Mouse (Mus musculus) lung, postnatal 10 days (tissue): ENCODE data around the gene Osbpl10.
"Not testable (repeated sequence)": the region's sequence is repeated elsewhere in the genome, so short reads cannot be mapped to it uniquely, and the experiment has no call there.

Experiments
- DNase-seq: peaks from one replicate; pipeline ENCODE4 v3.0.0; 2021

Osbpl10 gene

DNA sequence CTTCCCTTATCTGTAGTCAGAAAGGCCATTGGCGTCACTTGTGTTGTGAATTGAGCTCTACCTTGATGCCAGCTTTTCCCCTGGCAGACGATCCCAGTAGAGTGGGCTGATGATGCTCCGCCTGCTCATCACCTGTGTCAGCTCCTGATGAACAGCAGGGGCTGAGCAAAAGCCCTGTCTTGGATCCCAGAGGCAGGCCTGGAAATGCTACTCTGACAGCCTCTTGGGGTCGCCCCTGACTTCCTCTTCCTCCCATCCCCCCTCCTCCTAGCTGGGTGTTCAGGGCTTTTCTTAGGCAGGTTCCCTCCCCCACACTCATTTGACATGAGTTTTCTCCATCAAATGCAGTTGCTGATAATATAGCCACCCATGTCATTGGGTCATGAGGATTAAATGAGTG lies 250.8 kb downstream of the Osbpl10 start:
- no peak for DNase-seq

DNA sequence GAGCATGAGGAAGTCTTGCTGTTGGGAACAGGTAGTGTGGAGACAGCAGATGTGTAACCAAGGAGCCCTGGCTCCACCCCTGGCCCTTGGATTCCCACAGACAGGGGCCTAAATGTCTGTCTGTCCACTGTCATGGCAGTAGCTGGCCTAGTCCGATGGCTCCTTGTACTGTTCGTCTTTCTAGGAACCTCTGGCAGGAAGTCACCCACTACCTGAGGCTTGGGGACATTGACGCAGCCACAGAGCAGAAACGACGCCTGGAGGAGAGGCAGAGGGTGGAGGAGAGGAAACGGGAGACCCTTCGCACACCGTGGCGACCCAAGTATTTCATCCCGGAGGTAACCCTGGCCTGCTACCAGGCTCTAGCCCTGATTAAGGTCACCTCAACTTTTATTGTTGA lies 251.3 kb downstream of the Osbpl10 start:
- no peak for DNase-seq

DNA sequence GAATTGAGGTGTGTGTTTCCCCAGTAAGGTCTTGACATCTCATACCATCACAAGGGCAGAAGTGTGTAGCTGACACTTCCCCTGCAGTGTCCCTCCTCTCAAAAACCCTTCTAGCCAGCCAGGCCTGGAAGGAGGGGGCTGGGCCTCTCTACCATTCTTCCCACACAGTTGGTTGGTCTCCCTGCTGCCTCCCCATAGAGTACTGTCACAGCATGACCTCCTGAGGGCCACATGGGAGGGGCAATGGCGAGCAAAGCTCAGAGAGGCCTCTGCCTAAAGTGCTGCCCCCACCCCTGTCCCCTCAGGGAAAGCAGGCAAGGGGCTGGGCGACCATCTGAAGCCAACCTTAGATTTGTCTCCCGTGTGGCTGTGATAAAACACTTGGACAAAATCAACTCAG lies 251.8 kb downstream of the Osbpl10 start:
- no peak for DNase-seq

DNA sequence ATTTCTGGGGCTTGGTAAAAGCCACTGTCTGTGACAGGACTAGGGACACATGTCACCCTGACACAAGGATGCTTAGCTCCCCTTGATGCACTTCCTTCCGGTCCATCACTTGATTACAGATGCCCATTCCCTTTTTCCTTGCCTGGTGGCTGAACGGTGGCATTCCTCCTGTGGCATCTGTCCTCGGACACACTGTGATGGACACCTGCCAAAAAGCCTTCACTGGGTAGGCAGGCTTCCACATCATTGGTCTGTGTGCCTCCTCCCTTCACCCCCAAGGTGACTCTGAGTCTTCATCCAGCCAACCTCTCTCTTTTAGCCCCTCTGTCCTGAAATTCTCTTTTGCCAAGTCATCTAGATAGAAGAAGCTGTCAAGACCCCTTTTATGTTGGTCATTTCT lies 253.1 kb downstream of the Osbpl10 start:
- DNase-seq, result no peak

DNA sequence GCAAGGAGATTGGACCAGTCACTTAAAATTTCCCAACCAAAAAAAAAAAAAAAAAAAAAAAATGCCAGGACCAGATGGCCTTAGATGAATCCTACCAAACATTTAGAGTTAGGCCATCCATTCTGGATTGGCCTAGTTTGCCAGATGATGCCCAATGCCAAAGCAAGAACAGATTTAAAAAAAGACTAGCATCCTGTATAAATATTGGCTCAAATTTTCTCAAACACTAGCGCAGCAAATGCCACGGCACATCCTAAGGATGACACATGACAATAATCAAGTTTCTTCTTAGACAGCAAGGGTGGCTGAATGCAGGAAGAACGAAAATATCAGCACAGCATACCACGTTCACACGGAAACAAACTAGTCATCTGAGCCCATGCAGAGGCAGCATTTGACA lies 255.4 kb downstream of the Osbpl10 start:
- no peak for DNase-seq

DNA sequence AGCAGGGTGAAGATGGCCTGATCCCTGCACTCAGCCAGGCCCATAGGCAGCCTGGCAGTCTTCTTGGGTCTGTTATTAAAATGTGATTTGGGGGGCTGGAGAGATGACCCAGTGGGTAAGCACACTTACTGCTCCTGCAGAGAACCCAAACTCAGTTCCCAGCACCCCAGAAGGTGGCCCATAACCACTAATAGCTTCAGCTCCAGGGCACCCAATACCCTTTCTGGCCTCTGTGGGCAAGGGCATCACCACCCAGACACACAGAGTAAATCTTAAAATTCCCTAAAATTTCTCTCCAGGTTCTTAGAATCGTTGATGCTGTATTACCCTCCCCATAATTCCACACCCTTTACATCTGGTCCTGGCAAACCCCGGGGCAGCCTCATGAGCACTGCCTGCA lies 256.2 kb downstream of the Osbpl10 start:
- DNase-seq, result no peak

DNA sequence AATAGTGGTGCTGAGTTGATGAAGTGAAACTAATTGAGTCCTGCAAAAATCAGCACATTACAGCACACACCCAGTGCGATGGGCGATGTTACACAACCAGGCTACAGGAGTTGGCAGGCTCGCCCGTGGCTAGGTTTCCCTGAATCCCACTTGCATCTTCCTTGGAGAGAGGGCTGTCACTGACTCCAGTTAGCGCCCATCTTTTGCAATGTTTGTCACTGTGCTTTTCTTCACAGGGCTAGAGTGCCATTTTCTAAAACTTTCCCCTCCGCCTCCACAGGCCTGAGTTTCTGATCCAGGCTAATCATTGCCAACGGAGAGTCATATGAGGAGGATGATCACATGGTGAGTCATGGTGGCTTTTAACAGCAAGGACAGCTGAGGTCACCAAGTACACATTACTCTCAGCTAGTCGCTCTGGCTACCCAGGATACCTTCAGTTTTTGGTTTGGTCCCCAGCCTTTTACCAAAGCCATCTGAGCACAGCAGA lies 258.0 kb downstream of the Osbpl10 start:
- DNase-seq, result peak; percentile 29

DNA sequence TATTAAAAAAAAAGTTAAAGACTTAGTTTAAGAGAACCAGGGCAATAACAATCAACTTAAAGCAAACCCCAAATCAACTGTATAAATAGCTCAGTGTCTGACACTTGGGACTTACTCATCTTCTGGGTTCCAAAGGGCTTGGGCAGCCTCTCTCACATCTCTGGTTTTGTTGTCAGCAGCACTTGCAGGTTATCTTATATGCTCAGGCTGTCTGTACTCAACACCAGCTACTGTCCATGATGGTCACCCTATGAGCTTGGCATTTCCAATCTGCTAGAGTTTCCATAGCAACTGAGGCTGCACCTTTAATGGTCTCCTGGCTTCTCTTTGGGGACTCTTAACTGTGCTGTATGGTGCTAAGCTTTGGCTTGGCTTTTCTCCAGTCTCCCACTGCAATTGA lies 259.6 kb downstream of the Osbpl10 start:
- no peak for DNase-seq

DNA sequence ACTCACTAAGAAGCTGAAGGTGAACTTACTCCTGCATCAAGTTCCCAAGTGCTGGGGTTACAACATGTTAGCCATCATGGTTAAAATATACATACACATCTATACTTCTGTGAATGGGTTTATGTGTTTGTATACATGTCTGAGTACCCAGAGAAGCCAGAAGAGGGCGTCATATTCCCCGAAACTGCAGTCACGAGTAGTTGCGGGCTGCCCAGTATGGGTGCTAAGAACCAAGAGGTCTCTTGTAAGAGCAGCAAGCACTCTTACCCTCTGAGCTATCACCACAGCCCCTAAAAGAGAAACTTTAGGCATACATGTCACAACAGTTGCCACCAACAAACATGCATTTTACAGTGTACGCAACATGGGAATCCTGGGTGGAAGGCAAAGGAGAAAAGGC lies 261.5 kb downstream of the Osbpl10 start:
- no peak for DNase-seq

DNA sequence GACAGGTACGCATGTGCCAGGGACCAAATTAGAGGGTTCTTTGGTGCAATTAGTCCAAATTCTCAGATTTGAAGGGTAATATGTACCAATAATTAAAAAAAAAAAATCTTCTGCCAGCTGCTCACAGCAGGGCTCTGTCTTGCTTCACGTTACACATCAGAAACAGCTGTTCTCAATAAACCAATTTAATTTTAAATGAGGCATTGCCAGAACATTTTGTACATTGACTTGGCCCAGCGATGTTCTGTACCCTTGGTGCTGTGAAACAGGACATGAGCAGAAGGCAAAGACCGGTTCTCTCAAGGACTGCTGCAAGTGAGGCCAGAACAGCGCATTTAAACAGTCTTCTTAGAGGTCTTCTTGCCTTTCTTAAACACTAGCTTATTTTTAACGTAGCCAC lies 265.3 kb downstream of the Osbpl10 start:
- DNase-seq, result peak; percentile 46

DNA sequence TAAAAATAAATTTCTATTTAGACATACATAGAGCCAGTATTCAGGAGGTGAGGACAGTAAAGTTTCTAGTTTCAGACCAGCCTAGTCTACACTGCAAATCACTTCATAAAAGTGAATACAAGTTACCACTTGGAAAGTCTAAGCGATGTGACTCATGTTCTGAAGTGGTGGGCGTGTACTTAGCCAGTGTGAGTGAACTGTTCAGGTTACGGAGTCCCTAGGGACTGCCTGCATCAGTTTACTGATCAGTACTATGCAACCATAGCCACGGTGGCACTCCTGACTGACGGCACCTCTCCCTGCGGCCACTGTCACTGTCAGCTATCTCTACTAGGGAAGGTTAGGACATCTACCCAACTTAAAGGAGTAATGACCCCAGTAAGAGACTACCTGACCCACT lies 266.7 kb downstream of the Osbpl10 start:
- peak; percentile 59 for DNase-seq

DNA sequence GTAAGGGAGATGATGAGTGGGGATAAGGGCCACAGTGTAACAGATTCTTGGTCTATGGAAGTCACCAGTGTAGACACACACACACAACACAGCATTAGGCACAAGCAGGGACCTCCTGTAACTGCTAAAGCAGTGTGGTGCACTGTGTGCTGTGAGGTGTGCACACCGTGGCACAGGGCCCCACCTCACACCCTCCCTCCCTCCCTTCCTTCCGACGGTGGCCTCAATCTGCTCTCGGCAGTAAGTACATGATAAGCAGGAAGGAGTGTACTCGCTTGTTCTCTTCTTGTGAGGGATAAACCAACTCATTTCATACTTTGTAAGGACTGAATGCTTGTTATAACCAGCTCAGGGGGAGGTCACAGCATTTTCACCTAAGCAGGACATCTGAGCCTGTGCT lies 270.8 kb downstream of the Osbpl10 start:
- no peak for DNase-seq

DNA sequence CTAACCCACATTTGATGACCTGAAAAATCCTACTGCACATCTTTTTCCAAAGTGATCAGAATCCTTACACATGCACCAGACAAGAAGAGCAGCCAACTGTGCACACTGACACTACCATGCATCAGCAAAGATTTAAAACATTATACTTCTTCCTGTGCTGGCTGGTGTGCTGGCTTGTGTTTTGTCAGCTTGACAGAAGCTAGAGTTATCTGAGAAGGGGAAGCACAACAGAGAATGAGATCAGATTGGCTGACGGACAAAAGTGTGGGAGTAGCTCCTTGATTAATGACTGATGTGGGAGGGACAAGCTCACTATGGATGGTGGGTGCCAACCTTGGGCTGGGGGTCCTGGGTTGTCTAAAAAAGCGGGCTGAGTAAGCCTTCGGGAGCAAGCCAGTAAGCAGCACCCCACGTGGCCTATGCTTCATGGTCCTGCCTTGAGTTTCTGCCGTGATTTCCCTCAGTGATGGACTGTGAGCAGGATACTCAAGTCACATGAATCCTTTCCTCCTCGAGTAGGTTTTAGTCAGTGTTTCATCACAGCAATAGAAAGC lies 279.4 kb downstream of the Osbpl10 start:
- DNase-seq, result no peak

DNA sequence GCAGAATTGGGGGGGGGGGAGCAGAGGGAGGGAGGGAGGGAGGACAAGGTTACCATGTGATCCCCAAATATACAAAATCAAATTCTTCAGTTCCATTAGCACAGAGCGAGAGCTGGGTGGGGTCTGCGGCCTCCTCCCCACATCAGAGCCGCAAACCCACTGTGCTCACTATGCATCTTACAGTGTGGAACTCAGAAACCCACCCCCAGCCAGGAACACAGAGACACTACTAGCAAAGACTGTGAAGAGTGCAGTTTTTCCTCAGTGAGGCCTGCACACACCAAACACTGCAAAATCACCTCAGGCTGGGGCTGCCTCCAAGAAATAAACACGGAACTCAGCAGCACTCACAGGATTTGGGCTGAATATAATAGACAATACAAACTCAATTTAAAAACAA lies 281.5 kb downstream of the Osbpl10 start:
- DNase-seq, result no peak

DNA sequence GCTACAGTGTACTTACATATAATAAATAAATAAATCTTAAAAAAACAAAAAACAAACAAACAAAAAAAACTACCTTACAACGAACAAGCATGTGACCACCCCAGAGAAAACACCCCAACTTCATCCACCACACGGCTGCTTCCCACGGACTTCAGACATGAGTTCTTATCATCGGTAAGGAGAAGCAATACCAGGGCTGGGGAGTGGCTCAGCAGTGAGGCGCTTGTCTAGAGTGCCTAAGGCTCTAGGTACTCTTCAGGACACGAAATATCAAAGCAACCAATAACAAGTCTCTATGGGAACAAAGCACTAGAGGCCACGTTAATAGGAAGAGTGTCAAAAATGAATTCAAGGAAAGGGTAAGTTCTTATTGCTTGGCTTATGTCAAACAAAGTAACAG lies 282.1 kb downstream of the Osbpl10 start:
- no peak for DNase-seq

DNA sequence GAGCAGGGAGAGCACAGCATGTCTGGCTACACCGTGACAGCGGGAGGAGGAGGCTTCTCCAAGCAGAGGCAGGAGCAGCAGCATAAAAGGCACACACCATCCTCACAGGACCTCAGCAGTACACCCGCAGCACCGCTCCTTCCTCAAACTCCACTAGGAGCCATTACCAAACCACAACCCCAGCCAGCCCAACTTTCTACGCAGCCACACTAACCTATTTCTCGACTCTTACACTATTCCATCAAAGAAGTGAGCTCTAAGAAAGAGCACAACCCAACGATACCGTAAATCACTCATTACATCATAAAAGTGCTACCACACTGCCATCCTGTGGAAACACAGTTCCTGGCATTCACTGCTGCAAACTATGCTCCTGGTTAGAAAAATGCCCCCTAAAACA lies 283.1 kb downstream of the Osbpl10 start:
- peak; percentile 50 for DNase-seq

DNA sequence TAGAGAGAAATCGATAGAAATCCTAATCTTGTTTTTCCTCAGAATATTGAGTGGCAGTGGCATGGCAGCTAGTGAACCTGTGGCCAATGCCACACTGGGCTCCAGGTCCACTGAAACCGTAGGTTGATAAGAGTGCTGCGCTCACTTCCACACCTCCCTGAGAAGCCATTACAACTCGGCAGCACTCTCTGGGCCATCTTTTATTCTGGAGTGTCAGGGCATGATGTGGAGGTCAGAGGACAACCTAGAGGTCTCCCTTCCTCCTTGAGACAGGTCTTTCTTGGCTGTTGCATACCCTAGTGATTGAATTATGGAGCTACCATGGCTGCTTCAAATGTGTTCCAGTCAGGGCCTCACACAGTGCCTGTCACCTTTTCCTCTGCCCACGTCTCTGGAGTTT lies 283.5 kb downstream of the Osbpl10 start:
- DNase-seq, result no peak

DNA sequence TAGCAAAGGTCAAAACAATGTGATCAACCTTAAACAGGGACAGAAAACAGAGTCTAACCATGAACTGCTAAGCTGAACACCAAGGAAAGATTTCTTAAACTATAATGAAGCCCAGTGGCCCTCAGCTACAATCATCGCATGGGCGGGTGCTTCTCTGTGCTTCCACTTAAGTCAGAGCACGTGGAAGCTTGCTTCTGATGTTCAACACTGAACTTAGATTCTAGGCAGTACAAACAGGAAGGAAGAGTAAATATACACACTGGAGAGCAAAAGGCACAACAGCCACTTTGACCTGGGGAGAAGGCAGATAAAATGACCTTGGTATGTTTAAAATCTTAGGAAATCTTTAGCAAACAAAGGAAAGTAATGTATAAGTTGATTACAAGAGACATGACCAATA lies 293.2 kb downstream of the Osbpl10 start:
- no peak for DNase-seq

DNA sequence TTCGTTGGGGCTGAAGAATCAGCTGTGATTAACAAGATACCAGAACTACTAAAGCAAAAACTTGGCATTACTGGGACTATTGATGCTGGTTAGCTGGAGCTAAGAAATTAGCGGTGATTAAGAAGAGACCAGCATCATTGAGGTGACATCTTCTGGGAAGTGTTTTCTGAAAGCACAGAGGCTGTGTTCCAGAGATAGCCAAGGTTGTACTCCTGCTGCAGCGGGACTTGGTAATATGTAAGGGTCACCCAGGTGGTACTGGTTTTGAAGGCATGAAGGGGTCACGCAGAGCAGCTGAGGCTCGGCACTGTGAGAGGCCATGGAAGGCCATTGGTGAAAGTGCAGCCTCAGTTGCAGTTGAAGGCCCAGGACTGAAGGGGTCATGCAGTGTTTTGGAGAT lies 294.1 kb downstream of the Osbpl10 start:
- DNase-seq, result not testable (repeated sequence)

DNA sequence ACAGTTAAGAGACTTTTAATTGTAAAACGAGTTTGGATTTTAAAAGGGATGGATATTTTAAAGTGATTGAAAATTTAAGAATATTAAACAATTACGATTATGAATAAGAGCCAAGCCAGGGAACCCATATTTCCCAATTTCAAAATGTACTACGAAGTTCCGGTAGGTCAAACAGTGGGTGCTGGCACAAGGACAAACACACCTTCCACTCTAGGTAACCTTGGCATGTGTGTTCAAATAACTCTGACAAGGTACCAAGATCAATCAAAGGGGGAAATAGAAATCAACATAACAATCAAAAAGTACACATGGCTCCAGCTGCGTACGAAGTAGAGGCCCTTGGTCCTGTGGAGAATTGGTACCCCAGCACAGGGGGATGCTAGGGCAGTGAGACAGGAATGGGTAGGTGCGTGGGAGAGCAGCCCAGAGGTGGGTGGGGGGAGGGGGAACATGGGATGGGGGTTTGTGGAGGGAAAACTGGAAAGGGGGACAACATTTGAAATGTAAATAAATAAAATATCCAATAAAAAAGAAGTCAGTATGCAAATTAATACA lies 294.8 kb downstream of the Osbpl10 start:
- DNase-seq, result no peak

DNA sequence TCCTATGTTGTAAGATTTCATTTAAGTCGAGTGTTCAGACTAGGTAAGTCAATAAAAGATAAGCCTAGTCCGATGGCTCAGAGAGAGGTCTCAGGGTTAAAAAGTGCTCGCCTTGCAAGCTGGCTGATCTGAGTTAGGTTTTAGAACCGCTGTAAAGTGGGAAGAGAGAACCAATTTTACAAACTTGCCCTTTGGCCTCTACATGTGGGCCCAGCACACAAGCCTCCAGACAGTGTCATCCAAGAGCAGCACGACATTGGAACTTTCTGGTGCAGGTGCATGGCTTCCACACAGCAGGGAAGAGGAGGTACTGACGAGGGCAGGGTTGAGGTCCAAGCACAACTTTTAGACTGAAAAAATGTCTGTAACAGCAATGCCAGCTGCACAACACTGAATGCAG lies 296.4 kb downstream of the Osbpl10 start:
- DNase-seq, result no peak

DNA sequence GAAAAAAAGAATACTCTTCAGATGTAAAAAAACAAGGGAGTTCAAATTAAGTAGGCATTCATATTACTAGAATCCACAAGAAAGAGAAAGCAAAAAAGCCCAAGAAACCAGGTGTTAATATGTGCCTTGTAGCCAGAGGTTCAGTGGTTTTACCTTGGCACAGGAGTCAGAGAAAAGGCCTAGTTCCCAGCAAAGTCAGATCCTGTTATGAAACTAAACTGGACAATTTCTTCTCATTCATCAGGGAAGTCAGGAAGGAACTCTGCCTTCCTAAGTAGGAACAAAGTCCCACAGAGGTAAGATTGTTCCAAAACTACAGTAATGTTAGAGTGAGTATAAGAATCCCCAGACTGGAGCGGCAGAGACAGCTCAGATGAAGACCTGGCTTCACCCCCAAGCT lies 300.3 kb downstream of the Osbpl10 start:
- no peak for DNase-seq
